Mouse (Mus musculus): Measurements from ENCODE around the gene Gm5890. TPM values are rescaled to one million over a fixed set of nuclear protein-coding genes. Genes with fewer than 3 reads are reported as not detected.
"Not testable (repeated sequence)": the region's sequence is repeated elsewhere in the genome, so short reads cannot be mapped to it uniquely, and the experiment has no call there.

Gene Gm5890
- total RNA-seq (2014; fragmentation: Nextera tagmentation) (not detected in 2 replicates), total RNA-seq (2017) (not detected in 2 replicates)

- ATAC-seq (replicated peaks; ENCODE audit: low FRiP score, low TSS enrichment, poor library complexity, severe bottlenecking), result not testable (repeated sequence)
Observed at GRCm38 (mm10) chr7:20262734-20263133, at the start of gene Gm5890. Gene Gm5890 (minus strand): TSS chr7:20262834.

GRCm38 (mm10) chr7:20233728-20234127 lies 28.9 kb downstream of the Gm5890 start, which contains the start of gene Gm4498:
Gene Gm4498 (minus strand): TSS chr7:20233828.
- not testable (repeated sequence) for ATAC-seq (replicated peaks; ENCODE audit: low FRiP score, low TSS enrichment, poor library complexity, severe bottlenecking)

Other genes with a start within 250 kb of the Gm5890 start
- gene Vmn1r91, start 163.2 kb downstream of the Gm5890 start, total RNA-seq (2014; fragmentation: Nextera tagmentation), result not detected in 2 replicates
- gene Vmn1r91, start 163.2 kb downstream of the Gm5890 start, total RNA-seq (2017), result not detected in 2 replicates
- gene Gm16442, start 140.3 kb downstream of the Gm5890 start, total RNA-seq (2014; fragmentation: Nextera tagmentation), result not detected in 2 replicates
- gene Gm16442, start 140.3 kb downstream of the Gm5890 start, total RNA-seq (2017), result not detected in 2 replicates
- gene Vmn1r93, start 123.7 kb downstream of the Gm5890 start, total RNA-seq (2014; fragmentation: Nextera tagmentation), result not detected in 2 replicates
- not detected in 2 replicates for gene Vmn1r93, start 123.7 kb downstream of the Gm5890 start, total RNA-seq (2017)
- not detected in 2 replicates for gene Vmn1r94, start 94.5 kb downstream of the Gm5890 start, total RNA-seq (2014; fragmentation: Nextera tagmentation)
- gene Vmn1r94, start 94.5 kb downstream of the Gm5890 start, total RNA-seq (2017), result not detected in 2 replicates
- not detected in 2 replicates for gene Vmn1r95, start 69.1 kb downstream of the Gm5890 start, total RNA-seq (2014; fragmentation: Nextera tagmentation)
- not detected in 2 replicates for gene Vmn1r95, start 69.1 kb downstream of the Gm5890 start, total RNA-seq (2017)
- gene Gm6164, start 57.2 kb downstream of the Gm5890 start, total RNA-seq (2014; fragmentation: Nextera tagmentation), result not detected in 2 replicates
- gene Gm6164, start 57.2 kb downstream of the Gm5890 start, total RNA-seq (2017), result not detected in 2 replicates
- gene Gm4498, start 29.0 kb downstream of the Gm5890 start, total RNA-seq (2014; fragmentation: Nextera tagmentation), result not detected in 2 replicates
- gene Gm4498, start 29.0 kb downstream of the Gm5890 start, total RNA-seq (2017), result not detected in 2 replicates
- not detected in 2 replicates for gene Gm4133, start 71.2 kb upstream of the Gm5890 start, total RNA-seq (2014; fragmentation: Nextera tagmentation)
- gene Gm4133, start 71.2 kb upstream of the Gm5890 start, total RNA-seq (2017), result not detected in 2 replicates
- not detected in 2 replicates for gene Gm5728, start 112.6 kb upstream of the Gm5890 start, total RNA-seq (2014; fragmentation: Nextera tagmentation)
- gene Gm5728, start 112.6 kb upstream of the Gm5890 start, total RNA-seq (2017), result not detected in 2 replicates
- gene Vmn1r100, start 155.1 kb upstream of the Gm5890 start, total RNA-seq (2014; fragmentation: Nextera tagmentation), result not detected in 2 replicates
- not detected in 2 replicates for gene Vmn1r100, start 155.1 kb upstream of the Gm5890 start, total RNA-seq (2017)
- gene Vmn1r101, start 179.8 kb upstream of the Gm5890 start, total RNA-seq (2014; fragmentation: Nextera tagmentation), result not detected in 2 replicates
- gene Vmn1r101, start 179.8 kb upstream of the Gm5890 start, total RNA-seq (2017), result not detected in 2 replicates
- gene Gm10670, start 212.1 kb upstream of the Gm5890 start, total RNA-seq (2014; fragmentation: Nextera tagmentation), result not detected in 2 replicates
- gene Gm10670, start 212.1 kb upstream of the Gm5890 start, total RNA-seq (2017), result not detected in 2 replicates
- not detected in 2 replicates for gene Vmn1r103, start 247.7 kb upstream of the Gm5890 start, total RNA-seq (2014; fragmentation: Nextera tagmentation)
- gene Vmn1r103, start 247.7 kb upstream of the Gm5890 start, total RNA-seq (2017), result not detected in 2 replicates

Measured in megakaryocyte-erythroid progenitor cell, adult 5-6 weeks (primary cell).